Mouse (Mus musculus): ENCODE results near the gene Gm28048.

Gene Gm28048

DNA sequence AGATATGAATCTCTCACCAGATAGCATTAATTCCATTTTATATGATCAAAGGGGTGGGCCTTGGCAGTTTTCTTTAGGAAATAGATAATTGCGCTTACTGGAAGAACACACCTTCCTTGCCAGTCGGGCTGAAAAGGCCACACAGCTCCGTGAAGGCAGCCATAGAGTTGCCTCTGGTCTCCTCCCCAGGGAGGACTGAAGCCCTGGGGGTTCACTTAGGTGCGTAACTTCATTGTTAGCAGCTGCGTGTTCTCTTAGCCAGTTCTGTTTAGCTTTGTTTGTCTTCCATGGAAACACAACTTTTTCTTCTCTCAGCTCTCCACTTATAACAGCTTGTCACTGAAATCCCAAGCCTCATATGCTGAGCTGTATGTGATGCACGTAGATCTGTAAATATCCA is 89.4 kb downstream of the Gm28048 start:
- DNase-seq (ENCODE audit: extremely low spot score, low read depth, low spot score), result no peak

DNA sequence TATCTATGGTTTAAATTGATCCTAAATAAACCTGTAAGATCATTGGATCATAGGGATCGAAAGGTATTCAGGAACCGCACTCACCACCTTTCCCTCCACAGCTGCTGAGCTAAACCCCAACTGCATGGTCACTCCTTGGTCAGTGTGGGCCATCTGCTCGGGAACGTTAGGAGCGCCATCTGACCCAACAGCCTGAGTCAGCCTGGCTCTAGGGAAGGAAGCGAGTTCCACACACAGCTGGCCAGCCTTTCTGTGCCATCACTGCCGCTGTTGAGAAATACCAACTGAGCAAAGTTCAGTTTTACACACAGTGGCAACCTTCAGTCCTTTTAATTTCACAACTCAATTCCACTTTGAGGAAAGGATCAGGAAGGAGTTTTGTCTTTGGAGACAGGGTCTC is 90.0 kb downstream of the Gm28048 start:
- DNase-seq (ENCODE audit: extremely low spot score, low read depth, low spot score), result no peak

DNA sequence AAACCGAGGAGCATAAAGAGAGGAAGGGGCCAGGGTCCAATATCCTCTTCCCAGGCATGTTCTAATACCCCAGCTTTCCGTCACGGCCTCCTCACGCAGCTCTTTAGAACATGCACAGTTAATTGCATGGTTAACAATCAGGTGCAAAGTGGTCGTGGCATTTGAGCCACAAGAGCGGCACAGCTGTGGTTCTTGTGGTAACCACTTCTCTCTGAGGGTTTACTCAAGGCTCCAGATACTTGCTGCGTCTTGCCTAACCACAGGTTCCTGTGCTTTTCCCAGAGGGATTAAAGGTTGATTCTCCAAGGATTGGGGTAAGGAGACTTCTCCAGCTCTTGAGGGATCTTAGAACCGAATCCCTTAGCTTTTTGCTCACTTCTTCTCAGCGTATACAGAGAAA is 90.6 kb downstream of the Gm28048 start:
- DNase-seq (ENCODE audit: extremely low spot score, low read depth, low spot score), result no peak

DNA sequence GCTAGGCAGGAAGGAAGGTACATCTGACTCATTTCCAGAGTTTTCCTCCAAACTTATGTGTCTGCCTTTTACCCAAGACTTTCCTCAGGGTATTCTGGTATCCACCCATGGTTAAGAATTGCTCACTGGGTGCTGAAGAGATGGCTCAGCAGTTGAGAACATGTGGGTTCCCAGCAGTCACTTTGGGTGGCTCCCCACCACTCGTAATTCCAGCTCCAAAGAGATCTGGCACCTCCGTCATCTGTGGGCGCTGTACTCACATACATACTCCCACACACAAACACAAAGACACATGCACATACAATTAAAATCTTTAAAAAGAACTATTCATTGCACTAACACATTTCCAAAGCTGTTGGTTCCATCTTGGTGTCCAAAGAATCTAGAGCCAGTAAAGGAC is 92.7 kb downstream of the Gm28048 start:
- DNase-seq (ENCODE audit: extremely low spot score, low read depth, low spot score), result no peak

DNA sequence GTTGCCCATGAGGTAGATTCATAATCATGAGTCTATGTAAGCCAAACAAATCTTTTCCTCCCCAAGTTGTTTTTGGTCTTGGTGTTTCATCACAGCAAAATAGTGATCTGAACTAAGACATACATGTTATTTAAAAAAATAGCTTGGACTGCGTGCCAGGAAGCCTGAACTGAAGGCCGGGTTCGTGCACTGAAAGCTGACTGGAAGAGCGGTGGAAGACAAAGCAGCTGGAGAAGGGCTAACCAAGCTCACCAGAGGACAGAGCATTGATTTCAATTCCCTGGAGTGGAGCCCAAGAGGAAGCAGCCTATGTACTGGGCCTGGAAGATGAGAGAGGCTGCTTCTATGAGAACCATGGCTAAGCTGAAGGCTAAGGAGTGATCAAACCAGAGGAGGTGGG is 94.9 kb downstream of the Gm28048 start:
- DNase-seq (ENCODE audit: extremely low spot score, low read depth, low spot score), result no peak

DNA sequence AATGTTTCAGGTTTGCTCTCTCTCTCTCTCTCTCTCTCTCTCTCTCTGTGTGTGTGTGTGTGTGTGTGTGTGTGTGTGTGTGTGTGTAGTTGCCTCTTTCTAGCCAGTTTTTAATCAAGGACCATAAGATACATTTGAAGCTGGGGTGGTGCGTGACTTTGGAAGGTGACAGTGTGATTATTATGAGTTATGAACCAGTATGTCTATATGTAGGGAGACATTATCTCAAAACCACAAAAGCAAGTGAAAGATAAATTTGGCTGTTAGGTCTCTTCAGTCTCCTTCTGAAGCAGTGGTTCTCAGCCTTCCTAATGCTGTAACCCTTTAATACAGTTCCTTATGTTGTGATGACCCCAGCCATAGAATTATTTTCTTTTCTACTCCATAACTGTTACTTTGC is 96.5 kb downstream of the Gm28048 start:
- no peak for DNase-seq (ENCODE audit: extremely low spot score, low read depth, low spot score)

DNA sequence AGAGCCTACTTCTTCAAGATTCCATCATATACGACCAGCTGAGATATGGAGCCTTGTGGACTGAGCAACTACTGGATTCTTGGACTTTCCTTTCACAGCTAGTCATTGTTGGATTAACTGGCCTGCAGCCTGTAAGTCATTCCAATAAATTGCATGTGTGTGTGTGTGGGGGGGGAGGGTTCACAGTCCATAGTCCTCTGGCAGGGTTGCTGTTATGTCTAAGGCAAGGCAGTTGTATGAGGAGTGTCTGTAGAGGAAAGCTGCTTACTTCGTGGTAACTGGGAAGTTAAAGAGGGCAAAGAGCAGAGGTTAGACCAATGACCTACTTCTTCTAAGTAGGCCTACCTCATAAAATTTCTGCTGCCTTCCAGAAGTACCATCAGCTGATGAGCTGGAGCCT is 98.2 kb downstream of the Gm28048 start:
- no peak for DNase-seq (ENCODE audit: extremely low spot score, low read depth, low spot score)

DNA sequence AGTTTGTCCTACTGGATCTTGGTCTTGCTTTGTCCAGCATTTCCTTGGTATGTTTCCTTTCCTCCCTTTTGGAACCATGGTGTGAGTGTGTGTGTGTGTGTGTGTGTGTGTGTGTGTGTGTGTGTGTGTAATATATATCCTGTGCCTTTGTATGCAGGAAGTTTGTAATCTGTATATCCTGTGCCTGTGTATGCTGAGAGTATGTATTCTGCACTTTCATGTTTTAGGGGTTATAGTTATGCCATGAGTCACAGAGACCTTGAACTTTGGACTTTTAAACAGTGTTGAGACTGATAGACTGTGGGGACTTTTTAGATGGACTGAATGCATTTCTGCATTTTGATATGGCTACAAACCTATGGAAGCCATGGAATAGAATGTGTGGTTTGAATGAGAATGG is 99.0 kb downstream of the Gm28048 start:
- DNase-seq (ENCODE audit: extremely low spot score, low read depth, low spot score), result no peak

DNA sequence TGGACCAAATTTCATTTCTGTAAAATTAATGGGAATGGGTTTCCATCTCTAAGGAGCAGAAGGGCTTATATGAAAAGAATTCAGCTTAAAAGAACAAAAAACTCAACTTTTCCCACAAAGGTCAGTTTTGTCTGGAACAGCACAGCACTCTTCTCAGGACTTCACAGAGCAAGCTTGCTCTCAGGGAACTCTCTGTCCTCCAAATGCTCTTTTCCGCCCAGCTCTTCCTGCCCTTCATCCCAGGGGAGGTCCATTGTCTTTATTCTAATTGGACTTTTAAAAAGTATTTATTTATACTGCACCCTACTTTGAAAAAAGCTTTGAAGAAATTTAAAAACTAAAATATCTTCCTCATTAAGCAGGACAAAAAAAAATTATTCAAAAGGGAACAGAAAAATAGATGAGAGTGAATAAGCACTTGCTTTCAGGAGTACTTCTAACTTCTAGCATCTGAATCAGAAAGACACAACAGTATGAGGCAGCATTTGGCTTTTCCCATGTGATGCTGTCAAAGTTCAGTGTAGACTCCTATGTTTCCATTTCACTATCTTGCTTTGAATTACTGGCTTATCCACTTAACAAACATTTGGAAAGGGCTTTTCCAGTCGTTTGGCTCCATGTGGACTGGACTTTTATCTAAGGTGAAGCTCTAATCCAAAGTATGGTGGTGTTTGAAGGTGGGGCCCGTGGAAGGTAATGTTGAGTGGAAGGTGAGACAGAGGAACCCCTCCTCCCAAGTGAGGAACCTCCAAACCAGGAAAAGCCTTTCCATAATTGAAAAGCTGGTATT is 101.3 kb downstream of the Gm28048 start:
- DNase-seq (ENCODE audit: extremely low spot score, low read depth, low spot score), result no peak

DNA sequence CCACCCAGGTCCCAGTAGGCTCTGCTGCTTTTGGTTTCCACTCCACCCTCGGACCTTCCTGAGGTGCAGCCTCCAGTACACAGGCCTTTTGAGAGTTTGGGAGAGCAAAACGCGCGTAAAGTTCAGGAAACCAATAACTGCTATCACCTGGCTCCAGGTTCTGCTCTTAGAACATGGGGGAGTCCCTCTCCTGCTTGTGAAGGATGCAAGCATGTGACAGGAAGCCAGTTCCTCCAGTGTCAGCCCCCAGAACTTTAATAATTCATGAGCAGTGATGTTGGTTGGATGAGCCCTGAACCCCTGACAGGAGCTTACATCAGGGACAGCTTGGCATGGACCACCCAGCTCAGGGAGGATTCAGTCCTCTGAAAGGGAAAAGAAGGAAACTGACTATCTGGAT is 102.2 kb downstream of the Gm28048 start:
- DNase-seq (ENCODE audit: extremely low spot score, low read depth, low spot score), result no peak

DNA sequence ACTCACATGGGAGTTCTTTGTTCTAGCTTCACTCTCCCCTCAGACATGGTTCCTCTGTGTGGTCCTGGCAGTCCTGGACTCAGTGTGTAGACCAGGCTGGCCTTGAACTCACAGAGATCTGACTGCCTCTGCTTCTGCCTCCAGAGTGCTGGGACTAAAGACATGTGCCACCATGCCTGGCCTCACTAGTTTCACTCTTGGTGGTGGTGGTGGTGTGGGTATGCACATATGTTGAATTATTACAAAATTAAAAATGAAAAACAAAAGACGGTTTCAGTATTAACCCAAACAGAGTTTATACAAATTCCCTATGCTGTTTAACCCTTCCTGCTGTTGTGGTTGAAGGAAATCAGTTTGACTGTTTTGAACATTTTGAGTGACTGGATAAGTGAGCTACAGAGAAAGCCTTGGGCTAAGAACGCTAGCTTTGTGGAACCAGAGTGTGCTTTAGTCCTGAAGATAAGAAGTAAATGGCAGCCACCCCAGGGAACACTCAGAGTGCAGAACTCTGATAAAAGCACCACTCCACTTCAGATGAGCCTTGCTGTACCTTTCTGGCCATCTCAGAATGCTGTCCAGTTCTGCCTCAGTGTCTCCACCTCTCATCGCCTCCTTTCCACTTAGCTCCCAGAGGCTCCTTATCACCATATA is 105.1 kb downstream of the Gm28048 start:
- DNase-seq (ENCODE audit: extremely low spot score, low read depth, low spot score), result no peak

DNA sequence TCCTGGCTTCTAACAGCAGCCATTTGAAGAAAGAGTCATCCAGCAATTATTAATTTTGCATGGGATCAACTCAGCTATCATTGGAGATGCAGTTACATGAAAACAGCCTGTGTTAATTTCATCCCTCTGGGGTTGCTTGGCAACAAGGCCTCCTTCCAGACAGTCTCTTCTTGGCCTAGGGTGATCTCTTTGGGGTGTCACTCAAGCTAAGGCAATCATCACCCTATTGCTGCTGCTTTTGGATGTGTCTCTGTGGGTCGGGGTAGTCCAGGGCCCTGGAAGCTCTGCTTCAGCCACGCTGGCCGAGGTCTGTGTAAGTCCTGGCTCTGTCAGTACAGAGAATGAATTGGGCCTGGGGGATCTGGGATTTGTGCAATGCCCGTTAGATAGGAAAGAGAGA is 106.6 kb downstream of the Gm28048 start:
- DNase-seq (ENCODE audit: extremely low spot score, low read depth, low spot score), result no peak

DNA sequence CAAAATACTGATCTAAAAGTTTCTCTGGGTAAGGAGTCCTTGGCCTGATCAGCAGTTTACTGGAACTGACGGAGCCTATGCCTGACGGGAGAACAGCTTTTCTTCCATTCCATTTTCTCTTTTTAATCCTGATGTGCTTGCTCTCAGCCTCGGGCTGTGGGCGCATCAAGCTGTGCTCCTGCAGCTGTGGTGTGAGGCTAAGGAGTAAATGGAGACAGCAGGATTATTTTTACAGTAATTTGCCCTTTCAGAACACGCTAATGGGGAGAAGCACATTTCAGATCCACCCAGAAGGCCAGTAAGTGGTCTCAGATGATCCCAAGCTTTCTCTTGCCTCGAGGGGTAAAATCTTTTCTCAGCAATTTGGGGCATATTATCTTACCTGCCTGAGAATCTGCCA is 107.1 kb downstream of the Gm28048 start:
- no peak for DNase-seq (ENCODE audit: extremely low spot score, low read depth, low spot score)

DNA sequence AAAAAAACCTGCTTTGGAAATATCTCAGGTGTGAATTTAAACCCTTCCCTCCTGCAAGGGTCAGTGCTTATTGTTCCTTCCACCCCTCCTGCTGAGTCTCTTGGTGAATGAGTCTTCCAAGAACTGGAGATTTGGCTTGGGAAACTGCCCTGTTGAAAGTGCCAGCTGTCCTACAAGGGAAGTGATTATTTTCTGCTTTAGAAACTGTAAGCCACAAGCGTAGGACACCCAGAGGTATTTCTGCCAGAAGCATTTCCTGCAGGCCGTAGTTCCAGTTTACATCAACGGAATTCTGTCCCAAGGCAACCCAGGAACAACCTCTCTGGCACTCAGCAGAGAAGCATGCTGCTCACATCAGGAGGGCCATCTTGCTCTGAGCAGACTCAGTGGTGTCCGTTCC is 108.5 kb downstream of the Gm28048 start:
- DNase-seq (ENCODE audit: extremely low spot score, low read depth, low spot score), result no peak

DNA sequence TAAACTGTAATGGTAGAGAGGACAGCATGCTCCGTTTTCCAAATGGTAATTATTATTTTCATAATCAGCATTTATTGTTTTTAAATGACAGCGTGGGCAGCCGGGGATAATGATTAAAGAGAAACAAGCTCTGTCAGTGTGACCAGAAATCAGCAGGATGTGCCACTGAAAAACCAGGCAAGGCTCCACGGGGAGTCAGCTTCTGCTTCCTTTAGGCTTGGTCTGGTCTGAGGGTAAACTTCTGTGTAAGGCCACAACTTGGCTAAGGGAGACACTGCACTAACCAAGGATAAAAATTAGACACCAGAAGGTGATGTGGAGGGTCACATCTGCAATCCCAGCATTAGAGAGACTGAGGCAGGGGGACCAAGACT is 109.6 kb downstream of the Gm28048 start:
- DNase-seq (ENCODE audit: extremely low spot score, low read depth, low spot score), result no peak

DNA sequence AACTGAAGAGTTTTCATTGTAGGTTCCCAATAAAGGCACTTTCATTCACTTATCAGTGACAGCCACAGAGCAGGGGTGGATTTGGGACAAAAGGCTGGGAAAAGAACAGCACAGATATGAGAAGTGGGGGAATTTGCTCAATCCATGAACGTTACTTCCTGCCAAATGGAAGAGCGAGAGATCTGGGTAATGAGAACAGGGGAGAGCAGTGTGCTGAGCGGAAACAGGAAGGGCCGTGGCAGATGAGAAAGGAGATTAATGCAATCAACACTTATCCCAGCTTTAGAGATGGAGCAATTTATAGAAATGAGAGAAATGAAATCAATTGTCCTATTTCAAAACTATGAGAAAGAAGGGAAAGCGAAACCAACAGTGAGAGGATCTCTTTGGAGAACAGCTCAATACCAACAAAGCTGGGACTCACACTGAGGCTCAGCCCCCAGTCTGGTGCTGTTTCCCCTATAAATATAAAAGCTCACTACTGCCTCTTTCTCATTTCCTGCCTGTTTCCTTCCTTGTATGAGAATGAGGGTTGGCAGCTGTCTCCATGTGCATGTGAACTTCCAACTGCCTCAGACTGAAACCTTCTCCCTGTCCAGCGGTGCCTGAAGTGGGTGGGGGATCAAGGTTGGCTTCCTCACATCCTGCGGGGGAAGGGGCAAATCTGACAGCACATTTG is 110.1 kb downstream of the Gm28048 start:
- DNase-seq (ENCODE audit: extremely low spot score, low read depth, low spot score), result no peak

DNA sequence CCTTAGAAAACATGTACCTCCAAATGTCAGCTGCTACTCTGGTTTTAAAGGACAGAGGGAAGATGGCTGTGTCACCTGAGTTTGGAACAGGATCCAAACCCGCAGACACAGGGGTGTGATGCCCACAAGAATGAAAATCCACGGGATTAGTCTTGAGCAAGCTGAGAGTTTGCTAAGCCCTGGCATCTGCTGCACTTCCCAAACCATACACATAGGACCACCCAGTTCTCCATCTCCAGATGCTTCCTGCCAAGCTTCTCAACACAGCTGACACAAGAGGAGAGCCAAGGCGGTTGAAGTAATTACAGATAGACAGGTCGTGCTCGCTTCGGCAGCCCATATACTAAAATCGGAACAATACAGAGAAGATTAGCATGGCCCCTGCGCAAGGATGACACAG is 113.3 kb downstream of the Gm28048 start:
- DNase-seq (ENCODE audit: extremely low spot score, low read depth, low spot score), result no peak

DNA sequence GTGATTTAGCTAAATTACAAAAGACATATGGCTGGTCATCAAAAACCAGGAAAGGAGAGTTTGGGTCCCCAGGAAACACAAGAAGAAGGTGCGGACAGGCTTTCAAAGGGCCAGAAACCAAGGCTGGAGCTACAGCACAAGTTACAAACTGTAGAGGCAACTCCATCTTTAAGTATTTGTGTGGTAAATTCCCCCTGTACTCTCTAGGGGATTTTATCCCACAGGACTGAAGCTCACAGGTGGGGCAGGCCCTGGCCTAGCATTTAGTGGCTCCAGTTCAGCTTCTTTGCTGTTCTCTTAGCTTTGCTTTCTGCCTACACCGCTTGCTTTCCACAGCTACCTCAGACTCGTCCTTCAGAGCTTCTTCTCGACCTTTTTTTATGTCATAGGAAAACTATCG is 114.2 kb downstream of the Gm28048 start:
- DNase-seq (ENCODE audit: extremely low spot score, low read depth, low spot score), result no peak

DNA sequence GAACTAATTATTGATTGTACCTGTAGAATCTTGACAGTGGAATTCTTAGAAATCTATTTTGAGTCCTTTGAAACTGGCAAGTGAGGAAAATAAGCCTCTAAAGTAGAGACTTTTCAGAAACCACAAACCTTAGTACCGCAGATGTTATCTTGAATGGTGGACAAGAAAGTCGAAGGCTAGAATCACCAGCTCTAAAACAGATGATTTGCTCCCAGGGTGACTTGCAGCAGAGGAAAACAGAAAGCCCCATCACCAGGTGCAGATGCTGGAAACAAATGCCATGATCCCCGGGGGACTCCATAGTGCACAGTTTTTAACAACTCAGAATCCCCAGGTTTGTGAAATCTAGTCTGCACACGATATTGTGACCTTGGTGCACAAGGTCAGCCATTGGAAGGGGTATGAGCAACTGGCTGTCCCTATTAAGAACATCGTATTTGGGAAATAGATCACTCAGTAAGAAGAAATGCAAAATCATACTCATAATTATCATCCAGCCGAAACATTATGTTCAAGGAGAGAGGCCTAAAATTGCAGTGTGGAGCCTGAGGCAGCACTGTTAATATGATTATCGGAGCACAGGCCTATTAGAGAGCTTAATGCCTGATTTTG is 116.1 kb downstream of the Gm28048 start:
- no peak for DNase-seq (ENCODE audit: extremely low spot score, low read depth, low spot score)

DNA sequence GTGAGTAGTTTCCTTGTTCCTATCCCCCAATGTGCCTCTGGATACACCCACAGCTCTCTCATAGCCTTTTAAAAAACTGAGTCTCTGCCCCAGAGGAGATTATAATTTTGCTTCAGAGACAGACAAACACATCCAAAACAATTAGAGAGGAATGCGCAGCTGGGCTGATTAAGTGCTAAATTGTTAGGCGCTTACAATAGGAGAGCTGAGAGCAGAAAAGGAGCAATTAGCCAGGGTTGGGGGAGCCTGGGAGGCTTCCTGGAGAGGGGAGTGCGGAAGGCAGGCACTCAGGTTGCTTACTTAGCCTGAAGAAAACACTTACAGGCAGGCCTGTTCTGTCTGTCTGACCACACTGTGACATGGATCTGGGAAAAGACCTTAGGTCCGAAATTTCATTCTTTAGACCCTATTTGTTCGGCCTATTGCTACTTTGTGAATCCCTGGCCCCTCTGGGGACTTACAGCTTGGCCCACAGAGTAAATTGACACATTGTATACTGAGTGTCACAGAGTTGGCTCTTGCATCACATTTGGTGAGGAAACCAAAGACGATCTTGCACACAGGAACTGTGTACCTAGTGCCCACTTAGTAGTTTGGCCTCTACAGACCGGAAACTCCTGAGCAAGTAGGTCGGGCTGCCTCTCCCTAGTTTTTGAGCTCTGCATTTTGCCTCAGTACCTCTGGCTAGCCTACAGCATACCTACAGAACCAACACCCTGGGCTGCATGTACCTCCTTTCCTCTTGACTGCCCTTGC is 117.4 kb downstream of the Gm28048 start:
- no peak for DNase-seq (ENCODE audit: extremely low spot score, low read depth, low spot score)

DNA sequence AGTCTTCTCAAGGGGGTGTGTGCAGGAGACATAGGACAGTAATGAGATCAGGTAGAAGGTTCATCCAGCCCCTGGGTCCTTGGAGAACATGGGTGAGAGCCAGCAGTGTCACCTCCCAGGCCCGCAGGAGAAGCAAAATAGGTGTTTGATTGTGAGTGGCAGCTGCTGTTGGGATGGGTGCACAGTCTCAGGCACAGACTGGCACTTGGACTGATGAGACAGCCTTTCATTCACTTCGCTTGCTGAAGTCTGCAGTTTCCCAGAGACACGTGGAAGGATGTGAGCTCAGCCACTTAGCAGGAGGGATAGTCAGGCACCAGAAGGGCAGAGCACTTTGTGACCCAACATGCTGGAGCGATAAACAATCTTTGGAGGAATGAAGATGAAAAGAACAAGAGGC is 118.3 kb downstream of the Gm28048 start:
- DNase-seq (ENCODE audit: extremely low spot score, low read depth, low spot score), result no peak

All from hindlimb bud, embryonic 11.5 days (tissue).